Mouse (Mus musculus): ENCODE results near the gene Npsr1. TPM values are rescaled to one million over a fixed set of nuclear protein-coding genes. Genes with fewer than 3 reads are reported as not detected.

The Npsr1 gene
- polyA plus RNA-seq, 1 experiment from 2014 or later, result not detected

GRCm38 (mm10) chr9:24307400-24307799 lies 209.6 kb downstream of the Npsr1 start:
- Histone ChIP-seq H3K4me3 (no peak overlapping the region), H3K4me2 (replicated peaks) (no peak overlapping the region), H3K27me3 (no peaks in the 10 kb centered on the region), H3K4me1 (peaks cover 5% of the 10 kb centered on the region; the same call in 1 of the 2 replicates), H3K9ac (replicated peaks) (no peak overlapping the region), H3K27ac (replicated peaks) (no peak overlapping the region), H3K36me3 (no peaks in the 10 kb centered on the region), H3K9me3 (no peaks in the 10 kb centered on the region)
- 36% methylated on average over 3 of the region's 3 CpGs for WGBS
- ATAC-seq (ENCODE audit: low FRiP score, low read depth), result no peak

- Histone ChIP-seq H3K9ac (replicated peaks) (no peak overlapping the region), H3K36me3 (no peaks in the 10 kb centered on the region), H3K27ac (replicated peaks) (no peak overlapping the region), H3K4me1 (no peaks in the 10 kb centered on the region), H3K4me3 (no peak overlapping the region), H3K9me3 (no peaks in the 10 kb centered on the region), H3K4me2 (replicated peaks) (no peak overlapping the region), H3K27me3 (no peaks in the 10 kb centered on the region)
- no peak for ATAC-seq (ENCODE audit: low FRiP score, low read depth)
- 85% methylated on average over 2 of the region's 2 CpGs for WGBS
Observed at GRCm38 (mm10) chr9:24315835-24316234, 218.0 kb downstream of the Npsr1 start.

GRCm38 (mm10) chr9:24331661-24332060 lies 233.9 kb downstream of the Npsr1 start:
- Histone ChIP-seq H3K4me2 (replicated peaks) (no peak overlapping the region), H3K9me3 (no peaks in the 10 kb centered on the region), H3K4me3 (no peak overlapping the region), H3K27ac (replicated peaks) (no peak overlapping the region), H3K27me3 (no peaks in the 10 kb centered on the region), H3K4me1 (no peaks in the 10 kb centered on the region), H3K9ac (replicated peaks) (no peak overlapping the region), H3K36me3 (no peaks in the 10 kb centered on the region)
- WGBS, result 80% methylated on average over 2 of the region's 2 CpGs
- ATAC-seq (ENCODE audit: low FRiP score, low read depth), result no peak

GRCm38 (mm10) chr9:24341321-24341720 lies 243.5 kb downstream of the Npsr1 start:
- Histone ChIP-seq H3K27me3 (no peaks in the 10 kb centered on the region), H3K4me2 (replicated peaks) (no peak overlapping the region), H3K9ac (replicated peaks) (no peak overlapping the region), H3K27ac (replicated peaks) (no peak overlapping the region), H3K4me1 (no peaks in the 10 kb centered on the region), H3K9me3 (no peaks in the 10 kb centered on the region), H3K4me3 (no peak overlapping the region), H3K36me3 (no peaks in the 10 kb centered on the region)
- WGBS, result 47% methylated on average over 3 of the region's 3 CpGs
- no peak for ATAC-seq (ENCODE audit: low FRiP score, low read depth)

GRCm38 (mm10) chr9:24347011-24347410 lies 249.2 kb downstream of the Npsr1 start:
- H3K4me1 ChIP-seq, result no peaks in the 10 kb centered on the region
- H3K4me3 ChIP-seq, result no peak overlapping the region
- no peak overlapping the region for H3K9ac ChIP-seq (replicated peaks)
- H3K36me3 ChIP-seq, result no peaks in the 10 kb centered on the region
- 22% methylated on average over 1 of the region's 1 CpGs for WGBS
- ATAC-seq (ENCODE audit: low FRiP score, low read depth), result no peak
- H3K4me2 ChIP-seq (replicated peaks), result no peak overlapping the region
- H3K27ac ChIP-seq (replicated peaks), result no peak overlapping the region
- H3K9me3 ChIP-seq, result no peaks in the 10 kb centered on the region
- H3K27me3 ChIP-seq, result no peaks in the 10 kb centered on the region

GRCm38 (mm10) chr9:24349510-24349909 lies 251.7 kb downstream of the Npsr1 start:
- H3K9me3 ChIP-seq, result no peaks in the 10 kb centered on the region
- H3K4me2 ChIP-seq (replicated peaks), result no peak overlapping the region
- no peak overlapping the region for H3K27ac ChIP-seq (replicated peaks)
- H3K4me3 ChIP-seq, result no peak overlapping the region
- H3K27me3 ChIP-seq, result no peaks in the 10 kb centered on the region
- H3K4me1 ChIP-seq, result no peaks in the 10 kb centered on the region
- no peaks in the 10 kb centered on the region for H3K36me3 ChIP-seq
- no peak overlapping the region for H3K9ac ChIP-seq (replicated peaks)
- 81% methylated on average over 2 of the region's 2 CpGs for WGBS
- no peak for ATAC-seq (ENCODE audit: low FRiP score, low read depth)

GRCm38 (mm10) chr9:24351402-24351801 lies 253.6 kb downstream of the Npsr1 start:
- no peaks in the 10 kb centered on the region for H3K27me3 ChIP-seq
- no peak overlapping the region for H3K9ac ChIP-seq (replicated peaks)
- H3K36me3 ChIP-seq, result no peaks in the 10 kb centered on the region
- no peak overlapping the region for H3K4me2 ChIP-seq (replicated peaks)
- H3K9me3 ChIP-seq, result no peaks in the 10 kb centered on the region
- 96% methylated on average over 3 of the region's 3 CpGs for WGBS
- H3K4me3 ChIP-seq, result no peak overlapping the region
- ATAC-seq (ENCODE audit: low FRiP score, low read depth), result no peak
- no peaks in the 10 kb centered on the region for H3K4me1 ChIP-seq
- H3K27ac ChIP-seq (replicated peaks), result no peak overlapping the region

All from midbrain, embryonic 12.5 days (tissue).